Mouse (Mus musculus): ENCODE data around the gene Phkg2. TPM values are rescaled to one million over a fixed set of nuclear protein-coding genes. Genes with fewer than 3 reads are reported as not detected.
A peak's percentile ranks its signal among the peaks of the same experiment; 100 is the strongest.

Phkg2 gene
- polyA plus RNA-seq, 1 experiment from 2014 or later = 30.2 TPM

- no peak for ATAC-seq (ENCODE audit: extremely low read depth, insufficient number of reproducible peaks, low FRiP score, low TSS enrichment)
- no peak overlapping the region for H3K4me2 ChIP-seq
- H3K27me3 ChIP-seq (replicated peaks) = no peaks in the 10 kb centered on the region
- no peak overlapping the region for H3K4me3 ChIP-seq
- H3K9me3 ChIP-seq = no peaks in the 10 kb centered on the region
- H3K9ac ChIP-seq = no peak overlapping the region
- no peak overlapping the region for H3K27ac ChIP-seq (replicated peaks)
- 69% methylated on average over 6 of the region's 6 CpGs for WGBS
- peaks cover 57% of the 10 kb centered on the region for H3K36me3 ChIP-seq
- peaks cover 18% of the 10 kb centered on the region for H3K4me1 ChIP-seq
Observed at GRCm38 (mm10) chr7:127586149-127586548, 13.0 kb downstream of the Phkg2 start.

DNA sequence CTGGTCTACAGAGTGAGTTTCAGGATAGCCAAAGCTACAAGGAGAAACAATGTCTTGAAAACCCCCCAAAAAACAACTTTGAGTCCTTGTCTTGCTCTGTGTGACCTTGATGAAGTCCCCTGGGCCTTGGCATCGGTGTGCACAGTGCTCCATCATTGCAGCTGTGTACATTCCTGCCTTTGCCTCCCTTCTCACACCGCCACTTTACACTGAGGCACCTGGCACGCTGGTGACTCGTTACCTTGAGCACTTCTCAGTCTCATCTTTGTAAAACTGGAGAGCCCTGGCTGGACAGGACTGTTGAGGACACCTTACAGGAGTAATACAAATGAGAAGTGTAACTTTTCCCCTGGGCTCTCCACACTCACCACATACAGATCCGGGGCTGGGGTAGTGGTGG is 14.1 kb downstream of the Phkg2 start:
- peaks cover 18% of the 10 kb centered on the region for H3K4me1 ChIP-seq
- H3K4me2 ChIP-seq = peak overlapping the region; percentile 87
- H3K9ac ChIP-seq = peak overlapping the region; percentile 80
- ATAC-seq (ENCODE audit: extremely low read depth, insufficient number of reproducible peaks, low FRiP score, low TSS enrichment) = no peak
- peak overlapping the region; percentile 96 for H3K4me3 ChIP-seq
- 61% methylated on average over 5 of the region's 5 CpGs for WGBS
- H3K27ac ChIP-seq (replicated peaks) = peak overlapping the region; percentile 76; the same call in 1 of the 2 replicates
- peaks cover 57% of the 10 kb centered on the region for H3K36me3 ChIP-seq
- H3K27me3 ChIP-seq (replicated peaks) = no peaks in the 10 kb centered on the region
- no peaks in the 10 kb centered on the region for H3K9me3 ChIP-seq

- Histone ChIP-seq H3K9ac (peak within 1 kb of the TSS; percentile 97), H3K4me3 (peak within 1 kb of the TSS; percentile 96), H3K9me3 (no peaks in the 10 kb centered on the region), H3K27me3 (replicated peaks) (no peaks in the 10 kb centered on the region), H3K36me3 (peaks cover 57% of the 10 kb centered on the region), H3K4me1 (peaks cover 18% of the 10 kb centered on the region), H3K27ac (replicated peaks) (peak within 1 kb of the TSS; percentile 76), H3K4me2 (peak within 1 kb of the TSS; percentile 87)
- under 1% methylated on average over 50 of the region's 50 CpGs for WGBS
- ATAC-seq (ENCODE audit: extremely low read depth, insufficient number of reproducible peaks, low FRiP score, low TSS enrichment) = peak; percentile 96
Observed at GRCm38 (mm10) chr7:127588011-127588871, 15.1 kb downstream of the Phkg2 start, which contains the start of the genes Ccdc189 and Rnf40. Gene Ccdc189, minus strand, starts transcription at chr7:127588595. Gene Rnf40, plus strand, starts transcription at chr7:127588767.

DNA sequence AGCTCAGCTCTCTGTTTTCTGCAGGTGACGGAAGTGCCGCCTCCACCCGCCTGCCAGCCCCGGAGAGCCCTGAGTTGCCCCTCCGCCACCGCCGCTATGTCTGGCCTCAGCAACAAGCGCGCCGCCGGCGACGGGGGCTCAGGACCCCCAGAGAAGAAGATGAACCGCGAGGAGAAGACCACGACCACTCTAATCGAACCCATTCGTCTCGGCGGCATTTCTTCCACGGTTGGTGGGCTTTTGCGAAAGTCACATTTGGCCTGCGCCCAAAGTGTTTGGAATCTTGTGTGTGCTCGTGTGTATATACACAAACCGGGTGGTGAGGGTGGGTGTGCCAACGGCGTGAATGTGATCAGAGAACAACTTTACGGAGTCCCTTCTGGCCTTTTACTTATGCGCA is 15.8 kb downstream of the Phkg2 start:
- Histone ChIP-seq H3K4me1 (peaks cover 18% of the 10 kb centered on the region), H3K4me2 (peak overlapping the region; percentile 87), H3K27ac (replicated peaks) (peak overlapping the region; percentile 58), H3K4me3 (peak overlapping the region; percentile 96), H3K9me3 (no peaks in the 10 kb centered on the region), H3K9ac (peak overlapping the region; percentile 97), H3K36me3 (peaks cover 57% of the 10 kb centered on the region), H3K27me3 (replicated peaks) (no peaks in the 10 kb centered on the region)
- WGBS = 4% methylated on average over 29 of the region's 29 CpGs
- no peak for ATAC-seq (ENCODE audit: extremely low read depth, insufficient number of reproducible peaks, low FRiP score, low TSS enrichment)

DNA sequence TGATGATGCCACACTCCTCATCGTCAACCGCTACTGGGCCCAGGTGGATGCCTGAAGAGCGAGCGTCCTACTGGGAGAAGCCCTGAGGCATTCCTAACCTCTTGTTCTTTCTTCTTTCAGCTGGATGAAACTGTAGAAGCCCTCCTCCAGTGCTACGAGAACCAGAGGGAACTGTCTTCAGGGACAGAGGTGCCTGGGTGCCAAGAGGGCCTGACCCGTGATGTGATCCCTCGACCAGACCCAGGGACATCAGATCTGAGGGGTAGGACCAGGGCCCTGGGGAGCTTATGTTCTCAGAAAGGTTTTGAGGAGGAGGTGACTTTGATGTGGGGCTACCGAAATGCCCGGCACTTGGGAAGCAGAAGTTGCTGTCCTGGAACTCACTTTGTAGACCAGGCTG is 16.5 kb downstream of the Phkg2 start:
- 89% methylated on average over 9 of the region's 9 CpGs for WGBS
- ATAC-seq (ENCODE audit: extremely low read depth, insufficient number of reproducible peaks, low FRiP score, low TSS enrichment) = no peak
- Histone ChIP-seq H3K9ac (peak overlapping the region; percentile 97), H3K27ac (replicated peaks) (no peak overlapping the region), H3K4me2 (peak overlapping the region; percentile 87), H3K36me3 (peaks cover 58% of the 10 kb centered on the region), H3K9me3 (no peaks in the 10 kb centered on the region), H3K4me1 (peaks cover 18% of the 10 kb centered on the region), H3K27me3 (replicated peaks) (no peaks in the 10 kb centered on the region), H3K4me3 (peak overlapping the region; percentile 96)

GRCm38 (mm10) chr7:127591108-127591507 is 18.0 kb downstream of the Phkg2 start:
- H3K36me3 ChIP-seq = peaks cover 67% of the 10 kb centered on the region
- WGBS = 77% methylated on average over 10 of the region's 10 CpGs
- no peak for ATAC-seq (ENCODE audit: extremely low read depth, insufficient number of reproducible peaks, low FRiP score, low TSS enrichment)

DNA sequence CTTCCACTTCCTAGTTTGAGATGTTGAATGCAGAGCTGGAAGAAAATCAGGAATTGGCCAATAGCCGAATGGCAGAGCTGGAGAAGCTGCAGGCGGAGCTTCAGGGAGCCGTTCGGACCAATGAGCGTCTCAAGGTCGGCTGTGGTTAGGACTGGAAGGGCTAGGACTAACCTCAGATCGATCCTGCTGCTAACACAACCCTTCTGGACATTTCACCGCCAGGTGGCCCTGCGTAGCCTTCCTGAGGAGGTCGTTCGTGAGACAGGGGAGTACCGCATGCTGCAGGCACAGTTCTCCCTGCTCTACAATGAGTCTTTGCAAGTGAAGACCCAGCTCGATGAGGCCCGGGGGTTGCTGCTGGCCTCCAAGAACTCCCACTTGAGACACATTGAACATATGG is 19.4 kb downstream of the Phkg2 start:
- H3K4me3 ChIP-seq = no peak overlapping the region
- H3K36me3 ChIP-seq = peaks cover 82% of the 10 kb centered on the region
- peaks cover 11% of the 10 kb centered on the region for H3K4me1 ChIP-seq
- no peak overlapping the region for H3K9ac ChIP-seq
- 90% methylated on average over 14 of the region's 14 CpGs for WGBS
- no peak for ATAC-seq (ENCODE audit: extremely low read depth, insufficient number of reproducible peaks, low FRiP score, low TSS enrichment)
- H3K27ac ChIP-seq (replicated peaks) = no peak overlapping the region
- no peaks in the 10 kb centered on the region for H3K9me3 ChIP-seq
- no peak overlapping the region for H3K4me2 ChIP-seq
- H3K27me3 ChIP-seq (replicated peaks) = no peaks in the 10 kb centered on the region

More at GRCm38 (mm10) chr7:127591108-127591507, 18.0 kb downstream of the Phkg2 start:
- H3K27me3 ChIP-seq (replicated peaks) = no peaks in the 10 kb centered on the region
- no peak overlapping the region for H3K4me2 ChIP-seq
- peaks cover 18% of the 10 kb centered on the region for H3K4me1 ChIP-seq
- H3K9me3 ChIP-seq = no peaks in the 10 kb centered on the region
- no peak overlapping the region for H3K4me3 ChIP-seq
- no peak overlapping the region for H3K27ac ChIP-seq (replicated peaks)
- no peak overlapping the region for H3K9ac ChIP-seq

DNA sequence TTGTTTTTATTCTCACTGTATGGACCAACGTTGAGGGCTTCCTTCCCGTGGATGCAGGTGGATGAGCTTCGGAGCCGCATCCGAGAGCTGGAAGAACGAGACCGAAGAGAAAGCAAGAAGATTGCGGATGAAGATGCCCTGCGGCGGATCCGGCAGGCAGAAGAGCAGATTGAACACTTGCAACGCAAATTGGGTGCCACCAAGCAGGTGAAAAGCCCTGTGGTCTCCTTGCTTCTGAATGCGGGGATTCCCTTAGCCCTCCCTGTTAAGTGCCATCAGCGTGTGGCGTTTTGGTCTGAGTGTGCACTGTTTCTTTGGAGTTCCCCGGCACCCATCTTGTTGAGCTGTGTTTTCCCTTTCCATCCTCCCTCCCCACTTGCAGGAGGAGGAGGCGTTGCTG is 23.6 kb downstream of the Phkg2 start:
- no peaks in the 10 kb centered on the region for H3K27me3 ChIP-seq (replicated peaks)
- H3K36me3 ChIP-seq = peaks cover 100% of the 10 kb centered on the region
- H3K9ac ChIP-seq = no peak overlapping the region
- 95% methylated on average over 17 of the region's 17 CpGs for WGBS
- no peaks in the 10 kb centered on the region for H3K4me1 ChIP-seq
- H3K4me2 ChIP-seq = no peak overlapping the region
- H3K9me3 ChIP-seq = no peaks in the 10 kb centered on the region
- ATAC-seq (ENCODE audit: extremely low read depth, insufficient number of reproducible peaks, low FRiP score, low TSS enrichment) = no peak
- no peak overlapping the region for H3K4me3 ChIP-seq
- H3K27ac ChIP-seq (replicated peaks) = no peak overlapping the region

DNA sequence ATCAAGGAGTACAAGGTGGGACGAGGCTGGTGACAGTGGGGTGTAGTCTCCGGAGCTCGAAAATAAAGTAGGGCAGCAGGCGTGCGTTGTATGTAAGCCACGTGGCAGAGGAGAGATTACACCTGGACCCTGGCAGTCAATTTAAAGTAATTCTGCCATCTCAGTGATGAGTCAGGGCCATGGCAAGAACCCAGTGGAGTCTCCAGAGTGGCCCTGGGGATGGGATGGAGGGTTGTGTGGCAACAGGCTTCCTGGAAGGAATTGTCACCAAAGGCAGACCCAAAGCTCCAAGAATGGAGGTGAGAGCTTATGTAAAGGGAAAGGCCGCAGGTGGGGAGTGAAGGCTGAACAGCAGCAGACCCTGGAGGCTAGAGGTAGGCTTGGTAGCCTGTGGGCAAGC is 27.5 kb downstream of the Phkg2 start:
- peaks cover 94% of the 10 kb centered on the region for H3K36me3 ChIP-seq
- no peak for ATAC-seq (ENCODE audit: extremely low read depth, insufficient number of reproducible peaks, low FRiP score, low TSS enrichment)
- WGBS = 90% methylated on average over 7 of the region's 7 CpGs

DNA sequence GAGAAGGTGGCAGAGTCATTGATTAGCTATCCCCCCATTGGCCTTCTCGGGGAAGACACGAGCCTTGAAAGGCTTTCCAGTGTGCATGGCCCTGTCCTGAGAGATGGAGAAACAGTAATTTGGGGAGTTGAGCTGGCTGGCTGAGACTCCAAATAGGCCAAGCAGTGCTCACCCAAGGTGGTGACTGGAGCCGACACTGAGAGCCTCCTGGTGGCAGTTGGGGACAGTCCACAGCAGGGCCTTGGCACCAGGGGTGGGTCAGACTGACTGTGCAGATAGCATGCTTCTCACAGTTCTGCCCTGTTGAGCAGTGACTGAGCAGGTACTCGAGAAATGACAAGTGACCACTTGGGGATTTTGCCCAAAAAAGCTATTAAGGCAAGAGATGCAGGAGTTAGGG is 28.6 kb downstream of the Phkg2 start:
- Histone ChIP-seq H3K4me1 (no peaks in the 10 kb centered on the region), H3K27ac (replicated peaks) (no peak overlapping the region), H3K36me3 (peaks cover 91% of the 10 kb centered on the region), H3K4me2 (no peak overlapping the region), H3K4me3 (no peak overlapping the region), H3K9me3 (no peaks in the 10 kb centered on the region), H3K27me3 (replicated peaks) (no peaks in the 10 kb centered on the region), H3K9ac (no peak overlapping the region)
- 81% methylated on average over 4 of the region's 4 CpGs for WGBS
- ATAC-seq (ENCODE audit: extremely low read depth, insufficient number of reproducible peaks, low FRiP score, low TSS enrichment) = no peak

More for the DNA sequence above, 27.5 kb downstream of the Phkg2 start:
- Histone ChIP-seq H3K4me2 (no peak overlapping the region), H3K9me3 (no peaks in the 10 kb centered on the region), H3K27me3 (replicated peaks) (no peaks in the 10 kb centered on the region), H3K4me3 (no peak overlapping the region), H3K27ac (replicated peaks) (no peak overlapping the region), H3K9ac (no peak overlapping the region), H3K4me1 (no peaks in the 10 kb centered on the region)

DNA sequence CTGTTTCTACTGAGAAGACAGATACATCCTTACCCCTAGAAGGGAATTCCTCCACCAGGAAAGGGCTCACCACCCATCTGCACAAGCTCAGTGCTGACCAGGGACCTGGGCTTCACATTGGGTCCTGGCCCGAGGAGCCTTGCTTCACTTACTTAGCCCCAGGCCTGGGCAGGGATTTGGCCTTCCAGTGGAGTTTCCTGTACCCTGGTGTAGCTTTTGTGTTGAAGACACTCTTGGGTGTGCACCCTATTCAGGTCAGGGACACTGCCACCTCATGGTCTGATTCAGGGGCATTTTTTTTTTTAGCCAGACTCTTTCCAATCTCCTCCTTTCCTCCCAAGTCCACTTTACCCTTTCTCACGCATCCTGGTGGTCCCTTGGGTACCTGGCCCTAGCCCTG is 29.8 kb downstream of the Phkg2 start:
- Histone ChIP-seq H3K27ac (replicated peaks) (no peak overlapping the region), H3K9ac (no peak overlapping the region), H3K4me3 (no peak overlapping the region), H3K4me2 (no peak overlapping the region), H3K36me3 (peaks cover 91% of the 10 kb centered on the region), H3K27me3 (replicated peaks) (no peaks in the 10 kb centered on the region), H3K9me3 (no peaks in the 10 kb centered on the region), H3K4me1 (no peaks in the 10 kb centered on the region)
- WGBS = 80% methylated on average over 2 of the region's 2 CpGs
- ATAC-seq (ENCODE audit: extremely low read depth, insufficient number of reproducible peaks, low FRiP score, low TSS enrichment) = no peak

GRCm38 (mm10) chr7:127604256-127604655 is 31.1 kb downstream of the Phkg2 start:
- H3K36me3 ChIP-seq = peaks cover 91% of the 10 kb centered on the region
- 85% methylated on average over 10 of the region's 10 CpGs for WGBS
- ATAC-seq (ENCODE audit: extremely low read depth, insufficient number of reproducible peaks, low FRiP score, low TSS enrichment) = no peak

More at GRCm38 (mm10) chr7:127604256-127604655, 31.1 kb downstream of the Phkg2 start:
- no peaks in the 10 kb centered on the region for H3K27me3 ChIP-seq (replicated peaks)
- no peak overlapping the region for H3K4me3 ChIP-seq
- H3K27ac ChIP-seq (replicated peaks) = no peak overlapping the region
- no peak overlapping the region for H3K4me2 ChIP-seq
- H3K4me1 ChIP-seq = no peaks in the 10 kb centered on the region
- H3K9ac ChIP-seq = no peak overlapping the region
- no peaks in the 10 kb centered on the region for H3K9me3 ChIP-seq
